Mouse (Mus musculus) brown adipose tissue, adult 24 weeks (tissue): ENCODE results near the gene Lmod3. TPM values are rescaled to one million over a fixed set of nuclear protein-coding genes. Genes with fewer than 3 reads are reported as not detected.
A peak's percentile ranks its signal among the peaks of the same experiment; 100 is the strongest.

Source experiments
- H3K27ac ChIP-seq: fragments of 200-500 bp; replicated peaks from 2 replicates; pipeline ENCODE4 v1.5.1; 2012; ENCODE audit warnings: low read depth, mild to moderate bottlenecking, low read length
- H3K4me1 ChIP-seq: fragments of 200-500 bp; 2 replicates; pipeline ENCODE4 v1.6.1; 2012; ENCODE audit warnings: low read length, mixed read lengths; ENCODE audit not compliant: control insufficient read depth, insufficient read depth, insufficient read length
- H3K4me3 ChIP-seq: fragments of 200-500 bp; 2 replicates; pipeline ENCODE4 v1.5.1; 2012; ENCODE audit warnings: low read depth, mild to moderate bottlenecking, low read length, moderate library complexity; ENCODE audit not compliant: insufficient read depth
- polyA plus RNA-seq: library from polyadenylated mRNA; stranded (reverse); fragments of >200 nt; gene quantifications from 2 replicates; pipeline ENCODE4 v1.2.4, GENCODE M21; 2012; ENCODE audit not compliant: missing spikeins, insufficient read depth, insufficient read length

The Lmod3 gene
- polyA plus RNA-seq, 1 experiment, result 1.9 TPM

DNA sequence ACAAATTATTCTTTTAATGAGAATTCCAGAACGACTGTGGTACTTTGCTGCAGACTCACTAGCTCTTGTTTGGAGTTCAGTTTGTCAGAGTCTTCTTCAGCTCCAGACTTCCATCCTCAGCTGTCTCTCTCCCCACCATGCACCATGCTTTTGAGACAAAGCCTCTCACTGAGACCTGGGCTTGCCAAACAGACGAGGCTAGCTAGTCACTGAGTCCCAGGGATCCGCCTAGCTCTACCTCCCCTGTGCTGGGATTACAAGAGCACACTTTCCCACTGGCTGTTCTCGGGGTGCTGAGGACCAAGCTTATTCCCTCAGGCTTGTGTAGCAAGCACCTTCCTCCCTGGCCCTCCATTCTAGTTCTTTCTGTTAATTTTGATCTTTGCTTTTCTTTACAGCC lies 29.0 kb downstream of the Lmod3 start:
- Histone ChIP-seq H3K4me1 (peaks cover 9% of the 10 kb centered on the region), H3K4me3 (no peak overlapping the region), H3K27ac (no peak overlapping the region)

GRCm38 (mm10) chr6:97222931-97223467 lies 29.6 kb downstream of the Lmod3 start:
- no peak overlapping the region for H3K4me3 ChIP-seq
- H3K27ac ChIP-seq, result no peak overlapping the region; the same call in 1 of the 2 replicates

GRCm38 (mm10) chr6:97222321-97222720 lies 30.2 kb downstream of the Lmod3 start:
- Histone ChIP-seq H3K4me3 (no peak overlapping the region), H3K4me1 (peaks cover 9% of the 10 kb centered on the region), H3K27ac (no peak overlapping the region)

More at GRCm38 (mm10) chr6:97222931-97223467, 29.6 kb downstream of the Lmod3 start:
- peaks cover 9% of the 10 kb centered on the region for H3K4me1 ChIP-seq

DNA sequence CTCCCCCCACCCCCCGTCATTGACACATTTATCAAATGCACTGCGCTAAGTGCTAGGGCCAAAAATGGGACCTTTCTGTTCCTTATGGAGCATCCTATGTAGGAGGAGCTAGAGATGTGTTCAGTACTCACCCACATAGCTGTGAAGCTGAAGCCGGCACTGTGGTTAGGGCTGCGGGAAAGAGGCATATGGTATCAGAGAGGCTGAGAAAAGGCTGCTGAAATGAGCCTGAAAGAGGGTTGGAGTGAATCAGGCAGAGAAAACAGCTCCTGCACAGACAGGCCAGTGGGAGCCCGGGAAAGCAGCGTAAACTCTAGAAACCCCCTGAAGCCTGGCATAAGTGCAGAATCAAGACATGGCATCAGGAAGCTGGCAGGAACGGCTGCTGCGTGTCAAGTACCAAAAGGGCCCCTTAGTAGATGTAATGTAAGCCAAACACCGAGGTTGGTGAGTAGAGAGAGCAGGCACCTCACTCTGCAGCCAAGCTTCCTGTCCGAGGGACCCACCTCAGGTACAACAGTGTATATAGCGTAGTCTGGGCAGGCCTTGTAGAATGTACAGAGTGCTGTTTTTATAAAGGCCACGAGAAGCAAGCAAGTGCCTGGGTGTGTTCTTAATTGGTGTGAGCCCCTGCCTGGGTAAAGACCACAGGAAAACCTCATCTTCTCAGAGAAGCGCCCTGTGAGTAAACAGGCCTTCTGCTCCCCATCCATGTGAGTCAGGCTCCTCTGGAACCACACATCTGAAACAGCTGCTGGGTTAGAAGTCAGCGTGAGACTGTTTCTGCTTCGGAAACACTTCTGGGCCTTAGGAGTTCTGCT lies 31.1 kb downstream of the Lmod3 start:
- Histone ChIP-seq H3K4me3 (no peak overlapping the region), H3K27ac (no peak overlapping the region), H3K4me1 (peaks cover 9% of the 10 kb centered on the region)

DNA sequence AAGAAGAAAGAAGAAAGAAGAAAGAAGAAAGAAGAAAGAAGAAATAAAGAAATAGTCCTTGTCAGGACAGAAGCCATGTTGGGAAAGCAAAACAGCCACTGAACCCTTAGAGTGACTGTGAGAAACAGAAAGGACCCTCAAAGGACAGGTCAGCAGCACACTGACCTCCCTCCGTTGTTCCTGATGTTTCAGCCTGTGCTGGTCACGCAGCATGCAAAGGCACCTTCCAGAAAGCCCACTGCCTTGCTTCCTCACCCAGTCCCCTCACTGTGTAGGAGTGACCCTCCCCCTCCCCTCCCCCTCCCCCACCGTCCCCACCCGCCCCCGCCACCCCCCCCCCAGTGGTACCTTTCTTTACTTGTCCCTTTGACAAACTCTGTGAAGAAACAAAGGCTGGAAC lies 31.9 kb downstream of the Lmod3 start:
- no peak overlapping the region for H3K27ac ChIP-seq
- no peak overlapping the region for H3K4me3 ChIP-seq
- H3K4me1 ChIP-seq, result peaks cover 9% of the 10 kb centered on the region

GRCm38 (mm10) chr6:97216154-97216821 lies 36.3 kb downstream of the Lmod3 start:
- no peak overlapping the region for H3K4me3 ChIP-seq
- no peak overlapping the region for H3K27ac ChIP-seq
- peaks cover 13% of the 10 kb centered on the region for H3K4me1 ChIP-seq

DNA sequence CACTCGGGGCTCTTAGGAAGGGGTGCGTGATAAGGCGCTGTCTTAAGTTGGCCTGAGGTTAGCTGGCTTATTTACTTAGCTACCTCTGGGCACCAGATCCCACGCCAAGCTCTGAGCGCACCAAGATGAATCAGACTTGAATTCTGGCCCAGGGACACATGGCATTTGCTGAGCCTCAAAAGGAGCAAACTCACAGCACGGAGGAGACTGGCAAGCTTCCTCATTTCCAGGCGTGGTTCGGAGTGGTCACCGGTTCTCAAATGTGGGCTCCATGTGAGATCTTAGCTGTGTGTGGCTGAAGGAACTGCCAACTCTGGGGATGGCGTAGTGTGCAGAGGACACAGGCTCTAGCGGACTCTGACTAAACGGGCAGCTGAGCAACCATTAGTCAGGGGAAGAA lies 40.6 kb downstream of the Lmod3 start:
- Histone ChIP-seq H3K4me3 (peak overlapping the region; percentile 81), H3K4me1 (peaks cover 13% of the 10 kb centered on the region), H3K27ac (peak overlapping the region; percentile 70)

GRCm38 (mm10) chr6:97210962-97211601 lies 41.5 kb downstream of the Lmod3 start:
- peak overlapping the region; percentile 87 for H3K27ac ChIP-seq
- peaks cover 13% of the 10 kb centered on the region for H3K4me1 ChIP-seq
- H3K4me3 ChIP-seq, result peak overlapping the region; percentile 81

DNA sequence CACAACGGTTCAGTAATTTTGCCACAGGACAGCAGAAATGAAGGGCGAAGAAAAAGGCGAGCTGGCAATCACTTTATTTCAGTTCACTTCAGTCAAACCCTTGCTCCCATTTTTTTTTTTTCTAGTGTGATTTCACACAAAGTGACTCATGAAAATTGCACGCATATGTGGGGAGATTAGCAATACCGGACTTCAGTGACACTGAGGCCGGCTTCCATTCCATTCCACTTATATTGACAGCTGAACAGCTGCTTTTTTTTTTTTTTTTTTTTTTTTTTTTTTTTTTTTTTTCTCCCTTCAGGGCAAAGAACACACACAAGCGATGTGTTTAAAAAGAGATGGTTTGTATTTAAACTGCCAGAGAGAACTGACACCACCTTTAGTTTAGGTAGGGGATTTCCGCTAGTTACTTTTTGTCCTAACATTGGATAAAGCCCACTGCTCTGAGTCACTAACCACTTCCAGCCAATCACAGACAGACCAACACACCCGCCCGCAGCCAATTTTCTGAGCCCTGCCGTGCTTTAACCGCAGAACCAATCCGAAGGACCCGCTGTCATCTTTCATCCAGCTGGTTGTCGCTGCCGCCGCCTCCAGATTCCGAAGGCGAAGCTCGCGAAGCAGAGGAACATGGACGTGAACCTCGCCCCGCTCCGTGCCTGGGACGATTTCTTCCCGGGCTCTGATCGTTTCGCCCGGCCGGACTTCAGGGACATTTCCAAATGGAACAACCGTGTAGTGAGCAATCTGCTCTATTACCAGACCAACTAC lies 42.2 kb downstream of the Lmod3 start, which contains the start of gene Arl6ip5:
Gene Arl6ip5, plus strand, starts transcription at position 499 of the 771 bp plus-strand sequence.
- H3K4me1 ChIP-seq, result peaks cover 13% of the 10 kb centered on the region
- H3K4me3 ChIP-seq, result peak within 1 kb of the TSS; percentile 81
- peak within 1 kb of the TSS; percentile 87 for H3K27ac ChIP-seq

DNA sequence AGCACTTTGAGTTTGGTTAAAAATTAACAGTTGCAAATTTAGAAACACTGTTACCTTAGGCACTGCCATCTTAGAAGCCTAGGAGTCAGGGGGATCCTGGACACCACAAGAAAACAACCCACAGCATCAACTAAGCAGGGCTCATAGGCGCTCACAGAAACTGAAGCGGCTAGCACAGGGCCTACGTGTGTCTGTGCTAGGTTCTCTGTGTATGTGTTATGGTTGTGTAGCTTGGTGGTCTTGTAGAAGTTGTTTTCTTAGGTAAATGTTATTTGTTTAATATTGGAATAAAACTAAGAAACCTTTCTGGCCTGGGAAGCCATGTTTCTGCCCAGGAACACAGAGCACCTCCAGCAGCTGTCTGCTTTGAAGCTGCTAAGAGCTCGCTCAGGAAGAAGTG lies 42.8 kb downstream of the Lmod3 start:
- no peak overlapping the region for H3K4me3 ChIP-seq
- H3K4me1 ChIP-seq, result peaks cover 13% of the 10 kb centered on the region
- no peak overlapping the region for H3K27ac ChIP-seq

- Histone ChIP-seq H3K4me3 (no peak overlapping the region), H3K4me1 (peaks cover 15% of the 10 kb centered on the region), H3K27ac (0 out of 2 replicates have a peak overlapping the region, but pooled peaks have one; percentile 53)
Observed at GRCm38 (mm10) chr6:97209201-97209600, 43.4 kb downstream of the Lmod3 start.

DNA sequence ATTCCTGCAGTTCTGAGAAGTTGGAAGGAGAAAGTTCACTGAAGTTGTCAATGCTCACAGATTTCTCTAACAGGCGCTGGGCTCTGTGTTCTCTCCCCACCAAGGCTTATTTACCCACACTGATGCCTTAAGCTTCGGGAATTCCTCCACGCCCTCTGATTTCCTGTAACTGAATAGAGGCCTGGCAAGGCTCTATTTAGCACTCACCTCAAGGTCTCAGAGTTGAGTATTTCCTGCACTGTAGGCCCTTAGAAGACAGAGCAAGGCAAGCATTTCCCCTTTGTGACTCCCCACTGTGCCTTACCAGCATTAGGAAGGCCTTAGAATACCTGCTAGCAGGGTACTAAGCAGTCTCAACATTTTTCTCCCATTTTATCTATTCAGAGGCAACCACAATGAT lies 44.2 kb downstream of the Lmod3 start:
- Histone ChIP-seq H3K4me1 (peaks cover 13% of the 10 kb centered on the region), H3K27ac (peak overlapping the region; percentile 53), H3K4me3 (no peak overlapping the region)

GRCm38 (mm10) chr6:97207085-97207484 lies 45.5 kb downstream of the Lmod3 start:
- H3K4me3 ChIP-seq, result no peak overlapping the region
- H3K4me1 ChIP-seq, result peaks cover 10% of the 10 kb centered on the region
- peak overlapping the region; percentile 31; the same call in 1 of the 2 replicates for H3K27ac ChIP-seq

- H3K4me1 ChIP-seq, result peaks cover 8% of the 10 kb centered on the region; the same call in 1 of the 2 replicates
- peak within 1 kb of the TSS; percentile 86 for H3K4me3 ChIP-seq
- H3K27ac ChIP-seq, result peak within 1 kb of the TSS; percentile 75
Observed at GRCm38 (mm10) chr6:97205439-97205885, 47.1 kb downstream of the Lmod3 start, which contains the start of gene Uba3. Gene Uba3, minus strand, starts transcription at chr6:97205647.
